Mouse (Mus musculus): ENCODE results near the gene Sacm1l. TPM values are rescaled to one million over a fixed set of nuclear protein-coding genes. Genes with fewer than 3 reads are reported as not detected.
A peak's percentile ranks its signal among the peaks of the same experiment; 100 is the strongest.

Gene Sacm1l
- total and polyA plus RNA-seq, 2 experiments from 2014 or later: 33.1 to 45.1 TPM

- no peak overlapping the region for H3K4me2 ChIP-seq (ENCODE audit: low read depth)
- DNase-seq (no peak), ATAC-seq (no peak)
- H3K9me3 ChIP-seq (ENCODE audit: low read length): no peaks in the 10 kb centered on the region
- H3K4me1 ChIP-seq (ENCODE audit: insufficient read depth): no peaks in the 10 kb centered on the region
- no peak overlapping the region for H3K27ac ChIP-seq (ENCODE audit: low read depth, low read length)
- no peaks in the 10 kb centered on the region for H3K27me3 ChIP-seq (ENCODE audit: insufficient read depth, low read length)
- no peak overlapping the region for H3K4me3 ChIP-seq (ENCODE audit: low read depth, low read length)
- no peak for TF ChIP-seq CTCF (IDR thresholded peaks at IDR 0.05; ENCODE audit: low read depth)
- no peak overlapping the region for H3K9ac ChIP-seq
- H3K36me3 ChIP-seq (ENCODE audit: insufficient read depth): no peaks in the 10 kb centered on the region
- WGBS: 85% methylated on average over 3 of the region's 3 CpGs
Measured at GRCm38 (mm10) chr9:123486635-123487034, 42.9 kb upstream of the Sacm1l start.

- H3K4me3 ChIP-seq (ENCODE audit: low read depth, low read length): no peak overlapping the region
- DNase-seq: no peak
- no peak overlapping the region for H3K27ac ChIP-seq (ENCODE audit: low read depth, low read length)
- H3K4me2 ChIP-seq (ENCODE audit: low read depth): no peak overlapping the region
- 77% methylated on average over 2 of the region's 2 CpGs for WGBS
- TF ChIP-seq CTCF (IDR thresholded peaks at IDR 0.05; ENCODE audit: low read depth): no peak
- no peaks in the 10 kb centered on the region for H3K27me3 ChIP-seq (ENCODE audit: insufficient read depth, low read length)
- no peaks in the 10 kb centered on the region for H3K9me3 ChIP-seq (ENCODE audit: low read length)
- H3K4me1 ChIP-seq (ENCODE audit: insufficient read depth): no peaks in the 10 kb centered on the region
- no peaks in the 10 kb centered on the region for H3K36me3 ChIP-seq (ENCODE audit: insufficient read depth)
- no peak for ATAC-seq
- H3K9ac ChIP-seq: no peak overlapping the region
Measured at GRCm38 (mm10) chr9:123489073-123489472, 40.5 kb upstream of the Sacm1l start.

- TF ChIP-seq CTCF (IDR thresholded peaks at IDR 0.05; ENCODE audit: low read depth): no peak
- H3K9me3 ChIP-seq (ENCODE audit: low read length): no peaks in the 10 kb centered on the region
- no peak for ATAC-seq
- H3K36me3 ChIP-seq (ENCODE audit: insufficient read depth): no peaks in the 10 kb centered on the region
- H3K27me3 ChIP-seq (ENCODE audit: insufficient read depth, low read length): no peaks in the 10 kb centered on the region
- no peak overlapping the region for H3K27ac ChIP-seq (ENCODE audit: low read depth, low read length)
- 76% methylated on average over 9 of the region's 9 CpGs for WGBS
- no peak overlapping the region for H3K4me2 ChIP-seq (ENCODE audit: low read depth)
- no peak for DNase-seq
- no peak overlapping the region for H3K9ac ChIP-seq
- H3K4me1 ChIP-seq (ENCODE audit: insufficient read depth): no peaks in the 10 kb centered on the region
- no peak overlapping the region for H3K4me3 ChIP-seq (ENCODE audit: low read depth, low read length)
Measured at GRCm38 (mm10) chr9:123489727-123490343, 39.7 kb upstream of the Sacm1l start.

DNA sequence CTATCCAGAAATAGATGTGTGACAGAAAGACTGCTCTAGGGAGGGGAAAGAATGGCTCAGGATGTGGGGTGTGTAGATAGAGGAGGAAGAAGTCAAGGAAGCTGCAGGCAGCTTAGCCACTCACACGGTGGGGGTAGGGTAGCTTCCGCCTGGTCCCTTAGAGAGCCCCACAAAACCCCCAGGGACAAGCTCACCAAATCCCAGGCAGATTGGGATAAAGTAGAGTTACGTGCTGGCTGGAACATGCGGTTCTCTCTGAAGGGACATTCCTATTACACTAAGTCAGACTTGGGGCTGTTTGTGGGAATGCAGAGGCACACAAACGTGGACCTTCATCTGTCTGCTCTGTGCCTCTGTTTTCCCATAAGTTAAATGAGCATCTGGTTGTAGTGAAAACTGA, 38.6 kb upstream of the Sacm1l start:
- WGBS: 70% methylated on average over 5 of the region's 5 CpGs

GRCm38 (mm10) chr9:123491917-123492585, 37.5 kb upstream of the Sacm1l start:
- Histone ChIP-seq H3K4me3 (ENCODE audit: low read depth, low read length) (no peak overlapping the region), H3K9ac (no peak overlapping the region), H3K4me1 (ENCODE audit: insufficient read depth) (no peaks in the 10 kb centered on the region), H3K27me3 (ENCODE audit: insufficient read depth, low read length) (no peaks in the 10 kb centered on the region), H3K36me3 (ENCODE audit: insufficient read depth) (no peaks in the 10 kb centered on the region), H3K27ac (ENCODE audit: low read depth, low read length) (no peak overlapping the region), H3K4me2 (ENCODE audit: low read depth) (no peak overlapping the region), H3K9me3 (ENCODE audit: low read length) (no peaks in the 10 kb centered on the region)
- no peak for TF ChIP-seq CTCF (IDR thresholded peaks at IDR 0.05; ENCODE audit: low read depth)
- peak; percentile 70 for DNase-seq
- WGBS: 52% methylated on average over 9 of the region's 9 CpGs
- peak; percentile 90 for ATAC-seq

More for the DNA sequence above, 38.6 kb upstream of the Sacm1l start:
- Histone ChIP-seq H3K9me3 (ENCODE audit: low read length) (no peaks in the 10 kb centered on the region), H3K9ac (no peak overlapping the region), H3K4me2 (ENCODE audit: low read depth) (no peak overlapping the region), H3K27me3 (ENCODE audit: insufficient read depth, low read length) (no peaks in the 10 kb centered on the region), H3K4me3 (ENCODE audit: low read depth, low read length) (no peak overlapping the region), H3K4me1 (ENCODE audit: insufficient read depth) (no peaks in the 10 kb centered on the region), H3K36me3 (ENCODE audit: insufficient read depth) (no peaks in the 10 kb centered on the region), H3K27ac (ENCODE audit: low read depth, low read length) (no peak overlapping the region)
- ATAC-seq (no peak), DNase-seq (no peak)
- TF ChIP-seq CTCF (IDR thresholded peaks at IDR 0.05; ENCODE audit: low read depth): no peak

DNA sequence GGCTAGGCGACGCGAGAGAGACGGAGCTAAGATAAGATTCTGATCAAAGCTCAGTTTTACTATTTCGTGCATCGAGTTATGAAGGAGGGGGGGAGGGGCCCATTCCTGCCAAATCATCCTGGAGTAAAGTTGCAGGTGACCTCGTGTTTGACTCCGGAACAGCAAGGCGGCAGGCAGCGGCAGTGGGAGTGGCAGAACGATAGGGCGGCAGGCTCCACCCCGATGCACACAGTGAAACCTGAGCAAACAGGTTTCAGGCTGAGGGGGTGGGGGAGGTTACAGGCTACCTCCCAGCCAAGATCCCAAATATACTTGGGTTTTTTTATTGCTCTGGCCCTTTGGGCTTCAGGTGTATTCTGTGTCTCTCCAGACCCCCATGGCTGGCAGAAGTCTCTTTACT, 32.9 kb upstream of the Sacm1l start:
- no peak for TF ChIP-seq CTCF (IDR thresholded peaks at IDR 0.05; ENCODE audit: low read depth)
- Histone ChIP-seq H3K36me3 (ENCODE audit: insufficient read depth) (peaks cover 3% of the 10 kb centered on the region; the same call in 1 of the 2 replicates), H3K4me2 (ENCODE audit: low read depth) (peak overlapping the region; percentile 35), H3K4me1 (ENCODE audit: insufficient read depth) (no peaks in the 10 kb centered on the region), H3K27ac (ENCODE audit: low read depth, low read length) (no peak overlapping the region), H3K9me3 (ENCODE audit: low read length) (no peaks in the 10 kb centered on the region), H3K27me3 (ENCODE audit: insufficient read depth, low read length) (no peaks in the 10 kb centered on the region), H3K9ac (peak overlapping the region; percentile 6; the same call in 1 of the 2 replicates), H3K4me3 (ENCODE audit: low read depth, low read length) (no peak overlapping the region; the same call in 1 of the 2 replicates)
- DNase-seq (no peak), ATAC-seq (0 out of 2 replicates have a peak, but pooled peaks have one; percentile 18)
- 22% methylated on average over 13 of the region's 13 CpGs for WGBS

DNA sequence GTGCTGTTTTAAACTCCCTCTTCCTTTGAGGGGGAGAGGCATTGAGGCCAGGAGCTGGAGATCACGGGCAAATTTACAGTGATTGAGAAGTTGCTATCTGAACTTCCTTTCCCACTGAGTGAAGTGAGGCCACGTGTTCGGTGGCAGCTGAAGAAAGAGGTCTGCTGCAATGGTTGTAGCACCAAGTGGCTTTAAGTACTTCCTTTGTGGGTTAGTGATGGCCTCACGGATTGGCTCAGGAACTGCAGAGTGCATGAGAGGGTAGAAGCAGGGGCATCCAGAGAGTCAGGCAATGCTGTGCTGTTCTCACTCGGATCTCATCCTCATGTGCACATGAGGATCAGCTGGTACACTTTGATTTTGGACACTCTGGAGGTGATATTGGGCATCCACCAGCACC, 31.7 kb upstream of the Sacm1l start:
- ATAC-seq (no peak), DNase-seq (no peak)
- H3K4me1 ChIP-seq (ENCODE audit: insufficient read depth): peaks cover 6% of the 10 kb centered on the region; the same call in 1 of the 2 replicates
- no peaks in the 10 kb centered on the region for H3K27me3 ChIP-seq (ENCODE audit: insufficient read depth, low read length)
- H3K9ac ChIP-seq: no peak overlapping the region
- no peak overlapping the region for H3K4me2 ChIP-seq (ENCODE audit: low read depth)
- peaks cover 3% of the 10 kb centered on the region; the same call in 1 of the 2 replicates for H3K36me3 ChIP-seq (ENCODE audit: insufficient read depth)
- H3K27ac ChIP-seq (ENCODE audit: low read depth, low read length): no peak overlapping the region
- no peak overlapping the region for H3K4me3 ChIP-seq (ENCODE audit: low read depth, low read length)
- no peak for TF ChIP-seq CTCF (IDR thresholded peaks at IDR 0.05; ENCODE audit: low read depth)
- H3K9me3 ChIP-seq (ENCODE audit: low read length): no peaks in the 10 kb centered on the region
- WGBS: 81% methylated on average over 5 of the region's 5 CpGs
